Mouse (Mus musculus) lung, postnatal 0 days (tissue): Measurements from ENCODE around the gene Fam193a. TPM values are rescaled to one million over a fixed set of nuclear protein-coding genes. Genes with fewer than 3 reads are reported as not detected.

Source experiments
- ATAC-seq: fragments of 200-750 bp; cut with Nextera tagmentation; 2 replicates; pipeline ENCODE4 v1.8.0; 2017; ENCODE audit warnings: moderate library complexity
- DNase-seq: peaks from one replicate; pipeline ENCODE4 v3.0.0-alpha.2; 2016; ENCODE audit warnings: low spot score
- H3K27ac ChIP-seq: fragments of 300-500 bp; sonication (generic); 2 replicates; pipeline ENCODE4 v1.5.1; 2014; ENCODE audit warnings: antibody characterized with exemption, mild to moderate bottlenecking, low read length, mixed read lengths
- H3K27me3 ChIP-seq: fragments of 300-500 bp; sonication (generic); replicated peaks from 2 replicates; pipeline ENCODE4 v1.6.1; 2014; ENCODE audit warnings: low read length, mixed read lengths; ENCODE audit not compliant: insufficient read depth
- H3K36me3 ChIP-seq: fragments of 300-500 bp; sonication (generic); 2 replicates; pipeline ENCODE4 v1.6.1; 2014; ENCODE audit warnings: low read length, mixed read lengths; ENCODE audit not compliant: insufficient read depth
- H3K4me1 ChIP-seq: fragments of 300-500 bp; sonication (generic); 2 replicates; pipeline ENCODE4 v1.6.1; 2014; ENCODE audit warnings: antibody characterized with exemption, low read depth, low read length, mixed read lengths; ENCODE audit not compliant: insufficient read depth
- H3K4me2 ChIP-seq: fragments of 300-500 bp; sonication (generic); replicated peaks from 2 replicates; pipeline ENCODE4 v1.6.1; 2014; ENCODE audit warnings: low read depth, mild to moderate bottlenecking, low read length, moderate library complexity, mixed read lengths
- H3K4me3 ChIP-seq: fragments of 300-500 bp; sonication (generic); 2 replicates; pipeline ENCODE4 v1.5.1; 2014; ENCODE audit warnings: low read depth, low read length
- H3K9ac ChIP-seq: fragments of 300-500 bp; sonication (generic); replicated peaks from 2 replicates; pipeline ENCODE4 v1.6.1; 2014; ENCODE audit warnings: low read depth, mild to moderate bottlenecking
- H3K9me3 ChIP-seq: fragments of 300-500 bp; sonication (generic); 2 replicates; pipeline ENCODE4 v1.6.1; 2016; ENCODE audit warnings: low read length, mixed read lengths
- CTCF ChIP-seq: IDR thresholded peaks from 2 replicates; pipeline ENCODE4 v1.5.1; 2016; ENCODE audit warnings: antibody characterized with exemption, mild to moderate bottlenecking
- EP300 ChIP-seq: IDR thresholded peaks from 2 replicates; pipeline ENCODE4 v1.6.1; 2016; ENCODE audit warnings: antibody characterized with exemption, mild to moderate bottlenecking, control low read depth
- WGBS: fragments of 180-500 bp; shearing (Covaris S2); extraction: QIAGEN DNeasy Blood & Tissue Kit; methylation state at CpG from one replicate; pipeline ENCODE4 v1.1.7; 2014; 5-methylcytosine and 5-hydroxymethylcytosine counted together
- polyA plus RNA-seq: library from polyadenylated mRNA; unstranded; fragments of >200 nt; fragmentation: Nextera tagmentation; extraction: Ambion mirVana; gene quantifications from 2 replicates; pipeline ENCODE4 v1.2.1, GENCODE M21; 2015

Gene Fam193a
- polyA plus RNA-seq, 1 experiment from 2014 or later, result 7.9 TPM

DNA sequence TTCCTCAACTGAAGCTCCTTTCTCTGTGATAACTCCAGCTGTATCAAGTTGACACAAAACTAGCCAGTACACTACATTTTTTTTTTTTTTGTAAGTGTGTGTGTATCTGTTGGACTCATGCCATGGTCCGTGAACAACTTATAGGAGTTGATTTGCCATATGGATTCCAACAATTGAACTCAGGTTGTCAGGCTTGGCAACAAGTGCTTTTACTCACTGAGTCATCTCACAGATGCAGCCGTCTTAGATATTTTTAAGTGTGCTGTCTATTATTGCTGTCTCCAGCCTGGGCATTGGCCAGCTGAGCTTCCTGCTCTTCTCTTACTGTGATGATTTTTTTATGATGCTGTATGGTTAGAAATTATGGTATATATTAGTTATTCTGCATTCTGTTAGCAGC lies 44.2 kb downstream of the Fam193a start:
- 41% methylated on average over 2 of the region's 2 CpGs for WGBS
- Histone ChIP-seq H3K9ac (no peak overlapping the region), H3K27ac (no peak overlapping the region), H3K4me3 (no peak overlapping the region), H3K4me2 (no peak overlapping the region), H3K36me3 (no peaks in the 10 kb centered on the region), H3K9me3 (no peaks in the 10 kb centered on the region), H3K4me1 (no peaks in the 10 kb centered on the region), H3K27me3 (no peaks in the 10 kb centered on the region)
- ATAC-seq (no peak), DNase-seq (no peak)
- no peak for TF ChIP-seq CTCF
- no peak for TF ChIP-seq EP300

- Histone ChIP-seq H3K27me3 (no peaks in the 10 kb centered on the region), H3K27ac (no peak overlapping the region)
These were observed 47.7 kb downstream of the Fam193a start for GRCm38 (mm10) chr5:34417251-34418008.

GRCm38 (mm10) chr5:34419188-34419587 lies 49.5 kb downstream of the Fam193a start:
- Histone ChIP-seq H3K27me3 (no peaks in the 10 kb centered on the region), H3K9me3 (no peaks in the 10 kb centered on the region), H3K4me1 (no peaks in the 10 kb centered on the region), H3K9ac (no peak overlapping the region), H3K27ac (no peak overlapping the region), H3K4me2 (no peak overlapping the region), H3K4me3 (no peak overlapping the region), H3K36me3 (peaks cover 12% of the 10 kb centered on the region; the same call in 1 of the 2 replicates)
- ATAC-seq (no peak), DNase-seq (no peak)
- TF ChIP-seq EP300, result no peak
- TF ChIP-seq CTCF, result no peak
- 54% methylated on average over 1 of the region's 1 CpGs for WGBS

More at GRCm38 (mm10) chr5:34417251-34418008, 47.7 kb downstream of the Fam193a start:
- H3K4me2 ChIP-seq, result no peak overlapping the region
- DNase-seq (no peak), ATAC-seq (no peak)
- no peaks in the 10 kb centered on the region for H3K9me3 ChIP-seq
- H3K4me1 ChIP-seq, result no peaks in the 10 kb centered on the region
- 66% methylated on average over 3 of the region's 3 CpGs for WGBS
- peaks cover 12% of the 10 kb centered on the region; the same call in 1 of the 2 replicates for H3K36me3 ChIP-seq
- TF ChIP-seq EP300, result no peak
- TF ChIP-seq CTCF, result no peak
- H3K9ac ChIP-seq, result no peak overlapping the region
- H3K4me3 ChIP-seq, result no peak overlapping the region

- H3K4me3 ChIP-seq, result no peak overlapping the region
- H3K36me3 ChIP-seq, result peaks cover 60% of the 10 kb centered on the region; the same call in 1 of the 2 replicates
- 81% methylated on average over 3 of the region's 3 CpGs for WGBS
- H3K4me2 ChIP-seq, result no peak overlapping the region
- ATAC-seq (no peak), DNase-seq (no peak)
- no peaks in the 10 kb centered on the region for H3K4me1 ChIP-seq
- no peaks in the 10 kb centered on the region for H3K9me3 ChIP-seq
- no peak overlapping the region for H3K27ac ChIP-seq
- TF ChIP-seq CTCF (no peak), EP300 (no peak)
- no peak overlapping the region for H3K9ac ChIP-seq
- H3K27me3 ChIP-seq, result no peaks in the 10 kb centered on the region
These were observed 61.0 kb downstream of the Fam193a start for GRCm38 (mm10) chr5:34430776-34431175.

DNA sequence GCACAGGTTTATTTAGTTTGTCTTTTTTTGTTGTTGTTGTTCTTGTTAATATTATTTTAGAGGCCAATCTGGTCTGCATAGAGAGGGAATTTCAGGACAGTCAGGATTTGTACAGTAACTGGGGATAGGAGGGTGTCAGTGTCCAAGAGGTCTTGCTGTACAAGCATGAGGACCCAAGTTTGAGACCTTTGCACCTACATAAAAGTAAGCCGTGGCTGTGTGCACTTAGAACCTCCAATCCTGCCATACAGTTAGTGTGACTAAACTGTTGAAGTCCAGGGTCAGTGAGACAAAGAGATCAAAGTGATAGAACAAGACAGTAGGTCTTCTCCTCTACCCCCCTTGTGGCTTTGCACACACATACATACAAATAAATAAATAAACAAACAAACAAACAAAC lies 64.1 kb downstream of the Fam193a start:
- Histone ChIP-seq H3K9ac (no peak overlapping the region), H3K4me2 (no peak overlapping the region), H3K36me3 (peaks cover 47% of the 10 kb centered on the region; the same call in 1 of the 2 replicates), H3K4me3 (no peak overlapping the region), H3K27ac (no peak overlapping the region), H3K9me3 (no peaks in the 10 kb centered on the region), H3K4me1 (no peaks in the 10 kb centered on the region), H3K27me3 (no peaks in the 10 kb centered on the region)
- DNase-seq (no peak), ATAC-seq (no peak)
- TF ChIP-seq EP300 (no peak), CTCF (no peak)
- 80% methylated on average over 1 of the region's 1 CpGs for WGBS

GRCm38 (mm10) chr5:34434241-34434640 lies 64.5 kb downstream of the Fam193a start:
- Histone ChIP-seq H3K27ac (no peak overlapping the region), H3K4me1 (no peaks in the 10 kb centered on the region), H3K27me3 (no peaks in the 10 kb centered on the region), H3K9ac (no peak overlapping the region), H3K4me2 (no peak overlapping the region), H3K9me3 (no peaks in the 10 kb centered on the region), H3K36me3 (peaks cover 45% of the 10 kb centered on the region; the same call in 1 of the 2 replicates), H3K4me3 (no peak overlapping the region)
- 95% methylated on average over 3 of the region's 3 CpGs for WGBS
- ATAC-seq (no peak), DNase-seq (no peak)
- TF ChIP-seq EP300 (no peak), CTCF (no peak)
